Mouse (Mus musculus) activated CD4-positive, CD25-positive, alpha-beta regulatory T cell, adult 4 months (primary cell): Measurements from ENCODE around the gene Otop3. TPM values are rescaled to one million over a fixed set of nuclear protein-coding genes. Genes with fewer than 3 reads are reported as not detected.

Experiments
- ATAC-seq: one replicate; pipeline ENCODE4 v1.8.0; 2017
- polyA plus RNA-seq, 2 experiments: library from polyadenylated mRNA; unstranded; fragments of 100-300 nt; shearing (Covaris generic); gene quantifications; one replicate each; pipeline ENCODE4 v1.2.1; 2017

The Otop3 gene
- under 1 TPM in 1 of 2 experiments, not detected in 1; 0.13 TPM for polyA plus RNA-seq

DNA sequence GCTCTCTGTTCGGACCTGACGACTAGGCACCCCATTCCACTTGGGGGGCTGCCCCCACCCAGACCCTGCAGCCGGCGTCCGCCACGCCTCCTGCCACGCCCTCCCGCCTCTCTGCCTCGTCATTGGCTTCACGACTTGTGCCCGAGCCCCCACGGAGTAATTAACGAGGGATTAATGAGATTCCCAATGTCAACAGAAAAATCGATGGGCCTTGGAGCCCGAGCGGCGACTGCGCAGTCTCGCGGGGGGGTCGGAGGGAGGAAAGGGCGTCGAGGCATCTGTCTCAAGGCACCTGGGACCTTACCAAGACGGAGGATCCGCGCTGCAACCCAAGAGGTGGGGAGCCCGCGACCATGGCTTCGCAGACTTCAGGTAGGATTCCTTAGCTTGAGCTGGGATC, at the start of gene Otop3:
TSS of gene Otop3 (plus strand) at position 201 of the 400 bp plus-strand sequence.
- ATAC-seq, result no peak

DNA sequence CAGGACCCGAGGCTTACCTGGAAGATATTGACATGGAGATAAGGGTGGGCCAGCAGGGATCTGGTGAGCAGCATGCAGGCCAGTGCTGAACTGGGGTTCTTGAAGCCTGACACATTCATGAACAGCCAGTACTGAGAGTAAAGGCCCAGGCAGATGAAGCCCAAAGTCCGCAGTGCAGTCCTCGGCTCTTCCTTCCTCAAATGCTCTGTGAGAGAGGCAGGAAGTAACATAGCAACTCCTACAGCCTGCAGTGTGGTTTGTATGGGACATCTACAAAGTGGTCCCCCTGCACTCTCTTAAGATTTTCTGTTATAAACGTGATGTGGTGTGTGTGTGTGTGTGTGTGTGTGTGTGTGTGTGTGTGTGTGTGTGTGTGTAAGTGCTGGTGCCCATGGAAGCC, 49.2 kb upstream of the Otop3 start:
- no peak for ATAC-seq

DNA sequence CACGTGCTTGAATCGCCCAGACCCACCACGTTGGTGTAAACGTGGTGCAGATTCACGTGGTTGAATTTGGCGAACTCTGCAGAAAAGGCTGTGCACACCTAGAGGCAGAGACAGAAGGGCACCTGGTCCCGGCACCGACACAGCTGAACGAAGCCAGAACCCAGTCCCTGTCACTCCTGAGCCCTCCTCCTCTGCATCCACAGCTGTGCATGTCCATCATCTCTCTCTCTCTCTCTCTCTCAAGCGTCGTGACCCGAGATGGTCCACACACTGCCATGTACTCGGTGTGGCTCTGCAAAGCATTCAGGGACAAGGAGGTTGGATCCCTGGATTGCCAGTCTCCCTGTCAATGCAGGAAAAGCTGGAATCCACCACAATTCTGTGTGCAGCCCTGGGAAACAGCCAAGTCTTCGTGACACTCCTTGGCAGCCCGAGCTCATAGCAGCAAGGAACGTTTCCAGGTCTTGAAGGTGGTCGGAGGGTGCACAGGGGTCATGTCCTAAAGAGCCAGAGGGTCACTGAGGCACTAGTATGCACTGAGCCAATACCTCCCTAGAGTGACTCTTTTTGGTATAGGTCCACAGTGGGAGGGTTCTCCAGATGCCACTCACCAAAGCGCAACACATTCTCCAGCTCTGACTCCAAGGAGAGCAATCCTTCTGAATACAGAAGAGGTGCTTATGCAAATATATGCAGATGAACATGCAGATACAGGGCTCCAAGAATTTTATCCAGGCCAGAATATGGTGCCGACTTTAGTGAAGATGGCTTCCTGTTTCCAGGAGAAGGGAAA, 48.1 kb upstream of the Otop3 start:
- ATAC-seq, result no peak

DNA sequence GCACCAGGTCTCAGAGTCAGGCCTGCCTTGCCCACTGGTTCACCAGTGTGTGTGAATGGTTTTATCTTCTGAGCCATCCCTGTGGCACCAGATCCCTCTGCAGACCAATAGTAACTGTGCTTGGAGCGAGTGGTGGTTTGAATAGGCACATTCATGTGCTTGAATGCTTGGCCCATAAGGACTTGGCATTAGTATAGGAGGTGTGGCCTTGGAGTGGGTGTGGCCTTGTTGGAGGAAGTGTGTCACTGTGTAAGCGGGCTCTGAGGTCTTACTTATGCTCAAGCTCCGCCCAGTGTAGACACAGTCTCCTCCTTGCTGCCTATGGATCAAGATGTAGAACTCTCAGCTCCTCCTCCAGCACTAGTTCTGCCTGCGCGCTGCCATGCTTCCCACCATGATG, 47.1 kb upstream of the Otop3 start:
- ATAC-seq, result no peak

DNA sequence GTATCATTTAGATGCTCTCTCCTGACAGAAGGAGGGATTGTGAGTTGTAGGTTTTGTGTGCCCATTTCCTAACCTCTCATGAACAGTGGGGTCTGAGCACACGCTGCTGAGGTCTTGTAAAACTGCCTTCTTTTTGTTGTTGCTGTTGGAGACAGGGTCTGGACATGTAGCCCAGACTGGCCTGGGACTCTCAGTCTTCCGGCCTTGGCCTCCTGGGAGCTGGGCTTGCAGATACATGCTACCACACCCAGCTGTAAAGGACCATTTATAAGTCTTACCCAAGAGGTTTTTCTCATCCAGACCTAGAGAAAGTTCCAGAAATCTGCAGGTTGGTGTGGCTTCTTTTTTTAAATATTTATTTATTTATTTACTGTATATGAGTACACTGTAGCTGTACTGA, 46.2 kb upstream of the Otop3 start:
- no peak for ATAC-seq

DNA sequence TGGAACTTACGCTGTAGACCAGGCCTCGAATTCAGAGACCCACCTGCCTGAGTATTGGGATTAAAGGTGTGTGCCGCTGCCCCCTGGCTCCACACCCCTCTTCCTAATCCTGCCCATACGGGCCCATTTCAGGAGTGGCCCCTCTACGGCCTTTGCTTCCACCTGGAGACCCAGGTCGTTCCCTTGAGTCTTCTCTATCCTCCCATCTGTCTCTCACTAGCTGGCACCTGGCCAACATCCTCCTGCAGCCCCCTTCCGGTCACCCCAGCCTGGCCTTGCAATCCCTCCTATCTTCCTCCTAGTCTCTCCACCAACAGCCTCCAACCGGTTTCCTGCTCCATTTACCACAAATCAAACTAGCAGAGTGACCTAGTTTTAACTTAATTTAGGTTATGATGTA, 44.6 kb upstream of the Otop3 start:
- no peak for ATAC-seq

DNA sequence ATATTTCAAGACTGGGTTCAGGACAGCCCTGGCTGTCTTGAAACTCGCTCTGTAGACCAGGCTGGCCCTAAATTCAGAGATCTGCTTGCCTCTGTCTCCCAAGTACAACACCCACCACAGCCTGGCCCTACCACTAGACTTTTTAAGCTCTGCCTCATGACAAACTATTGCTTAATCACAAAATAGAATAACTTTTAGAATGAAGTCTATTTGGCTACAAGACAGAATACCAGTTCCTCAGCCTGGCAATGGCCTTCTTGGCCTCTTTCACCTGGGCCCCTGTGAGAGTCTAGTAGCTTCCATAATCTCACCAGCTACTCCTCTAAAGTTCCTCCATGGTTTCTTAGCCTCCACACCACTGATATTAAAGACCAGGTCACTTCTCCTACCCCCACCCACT, 44.2 kb upstream of the Otop3 start:
- ATAC-seq, result no peak

DNA sequence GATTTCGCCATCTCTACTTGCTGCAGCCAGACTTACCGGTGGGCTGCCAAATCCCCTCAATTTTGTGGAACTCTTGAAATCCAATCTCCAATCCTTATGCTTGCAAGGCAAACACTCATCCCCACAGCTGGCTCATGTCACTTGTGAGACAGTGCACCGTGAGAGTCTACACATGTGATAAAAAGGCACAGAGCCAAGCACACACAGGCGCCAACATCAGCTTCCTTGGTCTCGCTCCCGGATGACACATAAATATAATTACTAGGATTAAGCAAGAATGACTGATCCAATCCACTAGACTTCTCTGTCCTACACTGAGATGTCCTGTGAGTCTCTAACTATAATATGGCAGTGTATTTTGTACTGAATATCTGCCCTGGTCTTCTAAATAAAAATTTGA, 43.6 kb upstream of the Otop3 start:
- no peak for ATAC-seq

DNA sequence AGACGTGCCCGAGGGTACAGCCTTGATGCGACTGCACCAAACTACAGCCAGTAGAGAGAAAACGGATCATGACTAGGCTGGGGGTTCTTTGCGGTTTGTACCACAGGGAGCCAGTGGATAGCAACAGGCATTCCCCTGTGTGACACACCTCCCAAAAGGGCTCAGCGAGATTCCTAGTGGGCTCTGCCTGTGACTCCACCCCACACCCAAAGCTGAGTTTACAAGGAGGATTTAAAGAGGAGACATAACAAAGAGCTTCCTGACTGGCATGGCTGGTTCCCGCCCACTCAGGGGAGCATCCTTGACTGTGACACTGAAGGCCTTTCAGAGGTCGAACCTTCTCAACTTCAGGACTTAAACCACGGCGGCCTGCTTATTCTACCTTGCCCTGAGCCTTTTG, 43.0 kb upstream of the Otop3 start:
- ATAC-seq, result no peak

DNA sequence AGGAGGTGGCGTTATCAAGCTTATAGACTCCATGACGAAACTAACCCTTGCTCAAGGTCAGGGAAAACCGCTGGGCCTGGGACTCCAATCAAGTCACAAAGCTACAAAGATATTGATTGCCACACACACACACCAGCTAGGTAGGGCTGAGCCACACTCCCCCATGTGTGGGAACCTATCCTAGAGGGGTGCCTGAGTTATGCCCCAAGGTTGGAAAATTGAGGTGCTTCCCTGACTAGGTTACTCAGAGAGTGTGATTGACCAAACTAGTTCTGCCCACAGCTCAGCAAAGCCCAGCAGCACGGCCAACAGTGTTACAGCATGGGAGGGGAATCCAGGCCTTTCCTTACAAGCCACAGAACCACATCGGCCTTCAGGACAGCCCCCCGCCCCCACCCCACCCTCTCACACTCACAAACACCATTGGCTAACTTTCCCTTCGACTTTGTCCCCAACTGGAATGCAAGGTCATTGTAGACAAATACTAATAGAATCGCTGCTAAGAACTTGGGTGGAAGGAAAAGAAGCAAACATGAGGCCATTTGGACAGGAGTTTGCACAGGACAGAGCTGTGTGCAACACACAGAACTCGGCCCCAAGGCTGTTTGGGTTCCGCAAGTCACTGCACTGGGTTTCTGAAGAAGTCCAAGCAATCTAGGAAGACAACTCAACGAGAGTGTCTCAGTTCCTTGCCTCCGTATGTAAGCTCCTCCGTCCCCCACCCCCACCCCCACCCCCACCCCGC, 41.7 kb upstream of the Otop3 start:
- ATAC-seq, result no peak

DNA sequence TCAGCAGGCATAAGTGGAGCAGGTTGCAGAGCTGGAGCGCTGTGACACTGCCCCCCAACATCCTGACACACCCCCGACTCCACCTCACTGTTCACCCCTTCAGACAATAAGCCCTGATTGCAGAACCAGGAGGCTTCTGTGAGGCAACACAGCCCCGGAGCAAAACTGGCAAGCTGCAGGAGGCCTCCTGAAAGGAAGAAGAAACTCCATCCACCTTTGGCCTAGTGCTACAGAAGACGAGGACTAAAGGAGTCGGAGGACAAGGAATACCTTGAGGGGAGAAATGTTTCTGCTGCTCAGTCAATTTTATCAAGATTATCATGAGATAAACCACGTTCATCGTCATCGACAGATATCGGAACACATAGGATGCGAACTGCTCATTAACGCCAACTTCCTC, 38.6 kb upstream of the Otop3 start:
- no peak for ATAC-seq

DNA sequence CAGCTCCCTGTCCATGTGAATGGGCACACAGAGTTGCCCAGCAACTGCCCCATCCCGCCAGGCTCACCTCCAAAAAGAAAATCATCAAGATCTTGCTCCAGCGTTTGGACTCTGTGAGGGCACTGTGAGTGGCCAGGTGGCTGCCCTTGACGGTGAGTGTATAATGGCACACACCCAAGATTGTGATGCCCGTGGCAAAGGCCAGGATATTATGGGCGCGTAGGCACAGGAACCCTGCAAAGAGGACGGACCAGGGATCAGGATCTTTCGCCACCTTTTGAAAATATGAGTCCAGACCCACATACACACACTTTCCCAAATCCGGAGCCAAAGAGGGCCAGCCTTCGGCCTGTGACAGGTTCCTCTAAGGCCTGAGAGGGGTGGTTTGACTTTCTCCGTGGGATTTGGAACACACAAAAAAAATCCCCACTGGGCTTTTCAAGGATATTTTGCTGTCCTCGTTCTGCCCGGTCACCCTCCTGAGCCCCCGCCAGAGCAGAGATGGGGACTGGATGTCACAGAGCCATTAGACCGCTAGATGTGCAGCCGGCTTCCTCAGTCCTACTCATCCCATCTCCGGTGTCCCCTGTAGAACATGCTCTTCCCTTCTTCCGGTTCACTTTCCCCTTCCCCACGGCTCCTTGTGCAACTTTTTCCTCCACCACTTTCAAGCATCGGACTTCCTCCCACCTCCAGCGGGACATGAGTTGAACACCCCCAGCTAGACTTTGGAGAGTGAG, 37.9 kb upstream of the Otop3 start:
- no peak for ATAC-seq

DNA sequence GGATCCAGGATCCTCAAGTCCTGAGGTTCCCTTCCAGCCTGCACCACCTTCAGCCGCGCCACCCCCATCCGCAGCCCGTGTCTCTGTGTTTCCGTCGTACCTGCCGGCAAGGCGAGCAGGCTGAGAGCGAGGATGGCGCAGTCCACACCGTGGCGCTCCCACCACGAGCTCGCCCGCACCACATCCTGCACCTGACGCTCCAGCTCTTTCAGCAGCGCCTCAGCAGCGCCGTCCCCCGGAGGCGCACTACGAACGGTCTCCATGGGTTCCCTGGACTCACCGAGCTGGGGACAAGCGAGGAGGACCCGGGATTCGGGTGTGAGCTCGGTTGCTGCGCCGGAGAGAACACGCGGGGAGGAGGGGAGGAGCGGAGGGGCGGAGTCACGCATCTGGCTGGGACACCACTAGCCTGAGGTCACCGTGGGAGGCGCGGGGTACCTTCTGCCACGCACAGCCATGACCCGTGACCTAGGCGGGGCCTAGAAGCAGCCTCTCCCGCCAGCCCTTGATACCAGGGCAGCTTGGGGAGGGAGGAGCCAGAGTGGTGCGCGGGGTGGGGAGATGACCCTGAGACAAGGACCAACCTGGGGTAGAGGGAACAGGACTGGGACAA, 37.2 kb upstream of the Otop3 start, which contains the start of gene Fads6:
TSS of gene Fads6 (minus strand) at position 450 of the 613 bp plus-strand sequence.
- peak; percentile 94 for ATAC-seq

DNA sequence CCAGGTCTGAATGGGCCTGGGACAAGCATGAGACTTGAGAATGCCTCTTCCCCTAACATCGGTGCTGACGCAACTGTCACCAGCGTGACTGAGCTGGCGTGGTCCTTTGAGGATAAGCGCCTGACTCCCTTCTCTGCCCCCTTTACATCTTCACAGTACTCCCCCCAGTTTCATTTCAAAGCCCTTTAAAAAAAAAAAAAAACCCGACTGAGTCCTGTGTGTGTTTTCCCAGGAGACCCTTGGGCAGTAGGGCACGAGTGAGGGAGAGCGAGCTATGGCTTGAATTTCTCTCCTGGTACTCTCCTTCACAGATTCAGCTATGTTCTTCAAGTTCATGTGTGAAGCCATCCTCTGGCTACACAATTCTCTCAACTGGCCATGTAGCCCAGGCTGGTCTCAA, 36.4 kb upstream of the Otop3 start:
- ATAC-seq, result no peak

DNA sequence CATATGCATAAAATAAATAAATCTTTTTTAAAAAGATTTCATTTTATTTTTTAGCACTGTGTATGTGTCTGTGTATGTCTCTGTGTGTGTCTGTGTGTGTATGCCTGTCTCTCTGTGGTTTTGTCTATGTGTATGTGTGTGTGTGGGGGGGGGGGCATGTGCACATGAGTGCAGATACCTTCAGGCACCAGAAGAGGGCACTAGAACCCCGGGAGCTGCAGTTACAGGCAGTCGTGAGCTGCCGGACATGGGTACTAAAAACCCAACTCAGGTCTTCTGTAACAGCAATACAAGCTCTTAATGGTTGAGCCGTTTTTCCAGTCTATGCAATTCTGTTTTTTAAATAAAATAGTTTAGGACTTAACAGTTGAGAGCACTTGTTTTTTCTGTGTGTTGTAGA, 33.8 kb upstream of the Otop3 start:
- ATAC-seq, result no peak

DNA sequence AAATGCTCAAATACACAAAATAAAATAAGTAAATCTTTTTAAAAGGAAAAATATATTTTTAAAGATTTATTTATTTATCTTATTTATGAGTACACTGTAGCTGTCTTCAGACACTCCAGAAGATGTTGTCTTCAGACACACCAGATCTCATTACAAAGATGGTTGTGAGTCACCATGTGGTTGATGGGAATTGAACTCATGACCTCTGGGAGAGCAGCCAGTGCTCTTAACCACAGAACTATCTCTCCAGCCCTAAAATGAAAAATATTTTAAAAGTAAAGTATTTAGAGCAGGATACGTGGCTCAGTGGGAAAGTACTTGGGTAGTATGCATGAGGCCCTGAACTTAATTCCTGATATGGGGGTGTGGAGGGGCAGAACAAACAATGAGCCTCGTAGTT, 33.2 kb upstream of the Otop3 start:
- ATAC-seq, result no peak

DNA sequence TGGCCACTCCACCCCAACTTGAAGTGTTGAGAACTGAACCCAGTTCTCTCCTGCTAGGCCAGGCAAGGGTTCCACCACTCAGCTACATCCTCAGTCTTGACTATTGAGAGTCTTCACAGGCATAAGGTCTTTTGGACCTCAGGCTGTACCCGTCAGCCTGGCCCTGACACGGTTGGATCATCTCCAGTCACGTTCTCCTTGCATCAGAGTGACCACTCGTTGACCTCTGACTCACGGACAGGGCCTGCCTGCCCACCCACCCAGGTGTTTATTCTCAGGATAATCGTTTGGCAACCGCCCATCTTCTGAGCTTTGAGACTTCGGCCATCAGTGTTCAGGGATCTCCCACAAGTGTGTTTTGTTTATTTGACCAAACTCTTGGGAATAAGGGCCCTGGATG, 31.4 kb upstream of the Otop3 start:
- no peak for ATAC-seq

DNA sequence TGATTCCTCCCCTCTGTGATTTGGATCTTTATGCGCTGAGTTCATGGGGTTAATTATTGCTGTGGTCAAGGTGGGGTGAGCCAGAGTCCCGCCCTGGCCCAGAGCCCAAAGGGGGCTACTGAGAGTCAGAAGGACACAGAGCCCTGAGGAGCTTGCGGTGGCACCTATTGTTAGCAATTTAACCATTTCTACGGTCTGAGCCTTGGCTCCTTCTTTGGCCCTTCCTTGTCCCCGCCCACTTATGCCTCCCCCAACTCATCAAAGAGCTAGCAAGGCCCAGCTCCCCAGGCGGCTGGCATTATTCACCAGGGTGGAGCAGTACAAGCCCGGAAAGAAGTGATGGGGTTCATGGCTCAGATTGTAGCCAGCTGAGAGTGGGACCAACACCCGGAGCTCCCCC, 27.7 kb upstream of the Otop3 start, which contains the start of gene Otop2:
TSS of gene Otop2 (plus strand) at position 301 of the 400 bp plus-strand sequence.
- ATAC-seq, result no peak

DNA sequence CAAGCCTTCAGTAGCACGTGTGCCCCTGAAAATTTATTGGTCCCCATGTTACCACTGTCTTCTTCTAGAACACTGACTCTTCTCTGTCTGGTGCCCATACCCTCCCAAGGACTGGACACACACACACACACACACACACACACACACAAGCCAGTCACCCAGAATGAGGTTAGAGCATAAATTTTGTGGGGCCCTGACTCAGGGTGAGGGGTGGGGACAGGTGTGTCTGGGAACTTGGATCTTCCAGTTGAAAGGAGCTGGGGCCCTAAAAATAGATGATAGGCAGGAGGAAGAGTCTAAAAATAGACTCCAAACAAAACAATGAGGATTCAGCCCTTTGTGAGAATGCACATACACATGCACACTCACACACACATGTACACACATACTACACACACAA, 25.8 kb upstream of the Otop3 start:
- no peak for ATAC-seq

DNA sequence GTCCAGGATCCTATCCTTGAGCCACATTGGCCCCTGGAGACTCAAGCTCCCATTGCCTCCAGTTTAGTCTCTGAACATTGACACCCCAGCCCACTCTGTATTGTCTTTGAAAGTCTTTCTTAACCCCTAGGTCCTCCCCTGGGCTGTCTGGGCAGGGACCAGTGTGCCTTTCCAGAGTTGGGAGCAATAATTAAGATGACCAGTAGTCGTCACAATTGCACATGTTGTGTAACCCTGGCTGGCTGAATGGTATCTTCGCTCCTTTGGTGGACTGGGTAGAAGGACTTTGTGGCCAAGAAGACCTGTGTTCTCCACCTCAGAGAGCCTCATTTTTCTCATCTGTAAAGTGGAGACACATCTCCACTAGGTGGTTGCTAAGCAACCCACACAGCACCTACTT, 20.3 kb upstream of the Otop3 start:
- no peak for ATAC-seq

DNA sequence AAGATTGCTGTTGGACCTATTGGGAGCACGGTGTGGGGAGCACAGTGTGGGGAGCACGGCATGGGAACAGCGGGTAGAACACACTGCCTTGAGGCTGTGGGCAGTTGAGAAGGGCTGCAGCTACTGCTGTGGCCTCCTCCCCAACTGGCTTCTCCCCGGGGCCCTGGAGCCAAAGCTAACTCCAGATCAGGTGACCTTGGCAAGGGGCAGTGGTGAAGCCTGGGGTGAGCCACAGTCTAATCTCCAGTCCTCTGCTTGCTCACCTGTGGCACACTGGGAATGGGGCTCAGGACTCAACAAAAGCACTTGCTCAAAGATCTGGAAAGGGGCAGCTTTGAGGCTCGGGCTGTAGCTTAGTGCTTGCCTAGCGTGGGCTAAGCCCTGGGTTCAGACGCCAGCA, 17.3 kb upstream of the Otop3 start:
- no peak for ATAC-seq

DNA sequence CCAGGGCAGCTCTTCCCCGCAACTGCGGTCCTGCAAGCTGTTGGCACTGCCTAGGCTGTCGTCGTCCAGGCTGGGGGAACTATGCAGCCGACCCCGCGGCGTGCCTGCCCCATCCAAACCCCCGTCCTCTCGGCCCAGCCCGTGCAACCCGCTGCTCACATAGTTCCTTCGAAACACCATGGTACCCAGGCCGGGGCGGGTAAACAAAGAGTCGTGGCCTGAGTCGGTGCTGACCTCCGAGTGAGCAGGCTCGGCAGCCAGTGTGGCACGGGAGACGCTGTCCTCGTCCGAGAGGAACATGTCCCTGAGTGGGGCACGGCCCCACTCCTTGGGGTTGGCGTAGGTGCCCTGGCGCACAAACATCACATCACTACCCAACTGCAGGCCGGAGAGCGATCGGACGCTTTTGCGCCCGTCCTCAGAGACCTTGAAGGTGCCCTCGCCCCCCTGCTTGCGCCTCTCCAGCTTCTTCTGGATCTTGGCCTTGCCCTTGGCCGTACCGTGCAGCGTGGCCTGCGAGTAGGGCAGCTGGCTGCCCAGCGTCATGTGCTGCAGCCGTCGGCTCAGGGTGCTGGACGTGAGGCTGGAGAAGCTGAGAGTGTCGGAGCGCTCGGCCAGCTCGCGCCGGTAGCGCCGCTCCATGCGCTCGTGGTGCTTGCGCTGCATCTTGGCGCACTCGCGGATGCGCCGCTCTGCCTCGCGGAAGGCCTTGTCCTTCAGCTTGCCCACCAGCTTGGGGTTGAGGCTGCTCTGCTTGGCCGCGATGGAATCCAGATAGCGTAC, 16.1 kb upstream of the Otop3 start:
- ATAC-seq, result no peak
